Mouse (Mus musculus) heart, postnatal 25 days (tissue): Measurements from ENCODE around the gene Vmn1r17. TPM values are rescaled to one million over a fixed set of nuclear protein-coding genes. Genes with fewer than 3 reads are reported as not detected.
"Not testable (repeated sequence)": the region's sequence is repeated elsewhere in the genome, so short reads cannot be mapped to it uniquely, and the experiment has no call there.

ENCODE experiments used
- DNase-seq: peaks from one replicate; pipeline ENCODE4 v3.0.0; 2022; ENCODE audit warnings: low spot score
- intact Hi-C: fragments of 180-260 bp; cut with DNase I; formaldehyde crosslinking; loops from one replicate; pipeline ENCODE4 v1.15.1; 2025
- total RNA-seq, 2 experiments: library from RNA; stranded (reverse); gene quantifications; 2 replicates each; pipeline ENCODE4 v1.2.3; 2021

The Vmn1r17 gene
- not detected for total RNA-seq

DNA sequence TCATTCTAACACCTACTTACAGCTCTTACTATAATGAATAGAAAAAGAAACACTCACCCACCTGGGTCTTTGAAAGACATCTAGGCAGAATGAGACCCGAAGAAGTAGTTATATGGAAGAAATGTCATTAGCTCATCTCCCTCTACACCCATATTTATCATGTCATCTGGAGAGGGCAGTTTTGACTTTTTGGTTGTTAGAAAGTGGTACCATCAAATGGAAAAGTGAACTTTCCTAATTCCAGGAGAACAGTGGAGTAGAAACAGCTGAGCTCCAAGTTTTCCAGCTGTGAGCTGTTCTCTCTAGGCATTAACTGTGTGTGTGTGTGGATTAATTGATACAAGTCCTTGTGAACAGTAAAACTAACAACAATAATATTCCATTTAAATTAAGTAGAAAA lies at the start of gene Vmn1r17:
TSS of gene Vmn1r17 (minus strand) at position 101 of the 400 bp plus-strand sequence.
- intact Hi-C loops = no loop called here
- no peak for DNase-seq

DNA sequence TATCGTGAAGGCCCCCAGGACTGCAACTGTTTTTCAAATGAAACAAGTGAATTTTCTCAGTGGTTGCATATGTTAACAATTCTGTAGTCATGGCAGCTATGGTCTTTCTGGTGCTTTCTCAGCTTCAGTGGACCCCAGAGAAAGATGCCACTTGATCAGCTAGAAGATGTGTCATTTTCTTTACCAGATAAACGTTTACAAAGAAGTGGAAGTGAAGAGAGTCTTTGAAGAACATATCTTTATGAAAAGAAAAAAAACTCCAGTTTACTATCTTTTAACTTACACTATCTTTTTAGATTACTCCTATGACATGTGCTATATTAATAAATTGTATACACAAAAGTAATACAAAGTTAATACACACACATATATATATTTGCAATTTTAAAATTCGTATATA lies 40.0 kb upstream of the Vmn1r17 start, which contains the start of gene Vmn1r19:
TSS of gene Vmn1r19 (plus strand) at position 301 of the 400 bp plus-strand sequence.
- intact Hi-C loops, DNase-seq: not testable (repeated sequence)

DNA sequence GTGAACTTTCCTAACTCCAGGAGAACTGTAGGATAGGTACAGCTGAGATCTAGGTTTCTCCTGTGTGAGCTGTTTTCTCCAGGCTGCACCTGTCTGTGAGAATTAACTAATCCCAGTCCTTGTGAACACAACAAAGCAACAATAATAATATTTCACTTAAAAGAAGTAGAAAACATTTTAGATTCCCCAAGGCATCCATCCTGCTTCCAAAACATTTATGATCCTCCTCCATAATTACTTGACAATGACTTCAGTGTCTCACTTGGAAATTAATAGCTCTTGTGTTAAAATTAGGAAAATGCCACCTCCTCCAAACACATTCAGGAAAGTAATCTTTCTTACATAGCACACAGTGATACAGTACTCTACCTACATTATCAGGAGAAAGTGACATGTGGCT lies 32.2 kb upstream of the Vmn1r17 start, which contains the start of gene Vmn1r18:
TSS of gene Vmn1r18 (minus strand) at position 101 of the 400 bp plus-strand sequence.
- no peak for DNase-seq
- intact Hi-C loops = no loop called here

GRCm38 (mm10) chr6:57367496-57367895 lies 4.0 kb upstream of the Vmn1r17 start:
- intact Hi-C loops = no loop called here
- no peak for DNase-seq

DNA sequence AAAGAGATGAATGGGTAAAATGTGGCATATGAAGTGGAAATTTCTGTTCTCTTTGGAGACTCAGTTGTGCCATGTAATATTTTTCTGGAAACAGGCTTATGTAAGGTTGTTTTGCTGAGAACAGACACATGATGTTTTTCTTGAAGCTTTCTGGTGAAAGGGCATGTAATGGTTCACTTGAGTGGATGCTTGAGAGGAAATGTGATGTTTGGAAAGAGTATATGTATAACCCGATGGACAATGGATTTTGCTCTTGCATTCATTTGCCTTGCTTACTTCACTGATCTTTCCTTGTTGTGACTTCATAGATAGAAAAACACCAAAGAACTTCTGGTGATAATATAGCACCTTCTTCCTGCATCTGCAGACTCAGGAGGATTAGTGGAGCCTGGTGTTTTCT lies 2.3 kb upstream of the Vmn1r17 start:
- DNase-seq, intact Hi-C loops: not testable (repeated sequence)

- DNase-seq = no peak
- intact Hi-C loops = no loop called here
Observed at GRCm38 (mm10) chr6:57356864-57357263, 6.7 kb downstream of the Vmn1r17 start.

DNA sequence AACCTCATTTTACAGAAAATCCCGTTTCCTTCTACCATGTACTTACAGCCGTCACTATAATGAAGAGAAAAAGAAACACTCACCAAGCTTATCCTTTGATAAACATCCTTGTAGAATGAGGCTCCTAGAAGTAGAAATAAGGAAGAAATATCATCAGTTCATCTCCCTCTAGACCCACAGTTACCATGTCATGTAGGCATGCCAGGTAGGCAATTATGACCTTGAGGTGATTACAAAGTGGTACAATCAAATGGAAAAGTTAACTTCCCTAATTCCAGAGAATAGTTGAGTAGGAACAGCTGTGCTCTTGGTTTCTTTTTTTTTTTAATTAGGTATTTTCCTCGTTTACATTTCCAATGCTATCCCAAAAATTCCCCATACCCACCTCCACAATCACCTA lies 34.1 kb downstream of the Vmn1r17 start, which contains the start of gene Vmn1r16:
TSS of gene Vmn1r16 (minus strand) at position 101 of the 400 bp plus-strand sequence.
- intact Hi-C loops = no loop called here
- no peak for DNase-seq

DNA sequence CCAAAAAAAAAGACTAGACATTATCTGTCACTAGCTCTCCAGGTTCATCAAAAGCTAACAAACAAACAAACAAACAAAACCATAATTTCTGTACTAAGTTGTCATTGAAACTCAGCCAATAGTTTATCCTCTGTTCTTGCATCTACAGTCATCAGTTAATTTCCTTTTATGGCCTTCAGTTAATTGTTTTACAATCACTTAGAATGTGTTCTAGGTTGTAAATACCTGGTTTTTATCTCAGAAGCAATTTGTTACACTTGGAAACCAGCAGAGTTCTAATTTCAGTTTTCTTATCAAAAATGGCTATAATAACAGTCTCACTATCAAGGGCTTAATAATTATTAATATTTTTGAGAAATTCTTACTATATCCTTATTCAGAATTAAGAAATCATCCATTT lies 37.4 kb downstream of the Vmn1r17 start:
- DNase-seq = no peak
- intact Hi-C loops = no loop called here

Other genes starting within 250 kb of the Vmn1r17 start
- not detected for gene Vmn1r11, start 230.3 kb downstream of the Vmn1r17 start, total RNA-seq
- gene Vmn1r12, start 206.8 kb downstream of the Vmn1r17 start, total RNA-seq = not detected
- gene Vmn1r13, start 160.4 kb downstream of the Vmn1r17 start, total RNA-seq = not detected
- gene Vmn1r14, start 132.0 kb downstream of the Vmn1r17 start, total RNA-seq = not detected
- gene Vmn1r15, start 105.8 kb downstream of the Vmn1r17 start, total RNA-seq = not detected
- not detected for gene Vmn1r16, start 34.2 kb downstream of the Vmn1r17 start, total RNA-seq
- gene Vmn1r18, start 32.1 kb upstream of the Vmn1r17 start, total RNA-seq = not detected
- not detected for gene Vmn1r19, start 40.1 kb upstream of the Vmn1r17 start, total RNA-seq
- not detected for gene Vmn1r20, start 65.2 kb upstream of the Vmn1r17 start, total RNA-seq
- gene Ppm1k, start 171.7 kb upstream of the Vmn1r17 start, total RNA-seq = 10 to 100 TPM; 69.6 to 79.6 TPM
- gene Herc6, start 217.3 kb upstream of the Vmn1r17 start, total RNA-seq = 1 to 10 TPM; 2.2 to 2.5 TPM